Mouse (Mus musculus) lung, postnatal 0 days (tissue): Measurements from ENCODE around the gene Gtf3c6.

ENCODE experiments used
- CTCF ChIP-seq: IDR thresholded peaks from 2 replicates; pipeline ENCODE4 v1.5.1; 2016; ENCODE audit warnings: antibody characterized with exemption, mild to moderate bottlenecking
- EP300 ChIP-seq: IDR thresholded peaks from 2 replicates; pipeline ENCODE4 v1.6.1; 2016; ENCODE audit warnings: antibody characterized with exemption, mild to moderate bottlenecking, control low read depth

GRCm38 (mm10) chr10:40283636-40284035 is 25.7 kb upstream of the Gtf3c6 start:
- TF ChIP-seq CTCF: no peak
- TF ChIP-seq EP300: no peak
